Mouse (Mus musculus) megakaryocyte, embryonic 14.5 days (primary cell): ENCODE measurements around the gene Cobll1. TPM values are rescaled to one million over a fixed set of nuclear protein-coding genes. Genes with fewer than 3 reads are reported as not detected.

Experiments
- H3K27me3 ChIP-seq: replicated peaks from 2 replicates; pipeline ENCODE3; 2012; ENCODE audit warnings: inconsistent platforms
- H3K36me3 ChIP-seq: replicated peaks from 2 replicates; pipeline ENCODE3; 2012; ENCODE audit warnings: low read length, inconsistent platforms, mixed read lengths
- H3K4me1 ChIP-seq: 2 replicates; pipeline ENCODE4 v1.6.1; 2012; ENCODE audit warnings: inconsistent platforms
- H3K4me3 ChIP-seq: replicated peaks from 2 replicates; pipeline ENCODE3; 2012; ENCODE audit warnings: moderate library complexity, mild to moderate bottlenecking, inconsistent platforms
- H3K9me3 ChIP-seq: 2 replicates; pipeline ENCODE4 v1.6.1; 2012; ENCODE audit warnings: inconsistent platforms
- FLI1 ChIP-seq: IDR thresholded peaks from 2 replicates; pipeline ENCODE4 v1.6.1; 2012; ENCODE audit warnings: low read length, inconsistent platforms, mixed read lengths
- GATA1 ChIP-seq: IDR thresholded peaks from 3 replicates; pipeline ENCODE4 v1.6.1; 2012; ENCODE audit warnings: mixed read lengths, low read length, inconsistent platforms, borderline replicate concordance
- polyA plus RNA-seq: library from polyadenylated mRNA; stranded (reverse); fragments of >175 nt; gene quantifications from 2 replicates; pipeline ENCODE4 v1.2.3, GENCODE M21; 2012; ENCODE audit warnings: low replicate concordance; ENCODE audit not compliant: insufficient read depth

Gene Cobll1
- polyA plus RNA-seq, 1 experiment: not detected

DNA sequence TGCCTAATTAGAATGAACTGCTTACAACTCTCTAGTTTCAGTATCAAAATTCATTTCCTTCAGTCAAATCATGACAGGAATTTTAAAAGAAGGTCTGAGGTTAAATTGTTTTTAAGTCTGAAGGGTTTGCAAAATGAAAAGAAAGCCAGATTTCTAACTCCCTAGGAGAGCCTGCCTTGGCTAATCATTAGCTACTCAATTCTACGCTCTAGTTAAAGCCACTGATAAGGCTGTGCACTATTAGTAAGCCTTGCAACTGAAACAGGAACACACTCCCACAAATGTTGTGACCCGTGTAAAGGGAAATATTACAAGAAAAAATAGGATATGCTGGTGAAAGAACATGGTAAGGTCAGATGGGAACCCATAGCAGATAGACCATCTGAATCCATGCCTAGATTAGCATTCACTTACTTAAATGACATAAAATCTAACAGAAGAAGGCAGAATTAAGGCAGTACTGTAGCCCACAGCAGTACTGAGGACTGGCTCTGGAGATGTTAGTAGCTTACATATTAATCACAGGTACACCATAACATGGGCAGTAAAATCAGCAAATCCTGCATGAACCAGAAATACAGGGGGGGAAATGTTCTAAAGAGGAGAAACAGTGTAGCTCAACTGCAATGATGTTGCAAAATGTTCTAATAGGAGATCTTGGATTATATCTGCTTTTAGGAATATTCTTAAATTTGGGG, 122.6 kb downstream of the Cobll1 start:
- TF ChIP-seq GATA1 (no peak), FLI1 (no peak)
- H3K27me3 ChIP-seq: no peaks in the 10 kb centered on the region
- no peak overlapping the region for H3K4me3 ChIP-seq
- H3K4me1 ChIP-seq: no peaks in the 10 kb centered on the region
- H3K36me3 ChIP-seq: no peaks in the 10 kb centered on the region
- no peaks in the 10 kb centered on the region for H3K9me3 ChIP-seq

GRCm38 (mm10) chr2:65113191-65113590, 126.0 kb downstream of the Cobll1 start:
- TF ChIP-seq GATA1: no peak
- TF ChIP-seq FLI1: no peak
- no peaks in the 10 kb centered on the region for H3K9me3 ChIP-seq
- no peaks in the 10 kb centered on the region for H3K36me3 ChIP-seq
- no peaks in the 10 kb centered on the region for H3K4me1 ChIP-seq
- H3K4me3 ChIP-seq: no peak overlapping the region
- H3K27me3 ChIP-seq: no peaks in the 10 kb centered on the region

DNA sequence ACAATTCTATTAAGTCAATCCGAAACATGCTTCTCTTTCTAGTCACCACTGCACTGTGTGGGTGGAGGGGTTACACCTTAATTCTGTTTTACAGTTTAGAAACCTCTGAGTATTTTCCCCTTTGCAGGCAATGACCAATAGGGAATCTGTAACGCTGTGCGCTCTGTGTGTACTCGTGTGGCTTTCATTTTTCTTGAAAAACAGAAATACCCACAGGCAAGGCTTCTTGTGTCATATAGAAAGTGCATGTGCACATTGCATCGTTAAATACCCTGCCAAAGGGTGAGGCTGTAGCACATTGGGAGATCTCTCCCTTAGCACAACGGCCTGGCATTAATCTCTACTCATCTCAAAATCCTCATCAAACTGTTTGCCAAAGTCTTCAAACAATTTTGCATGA, 134.6 kb downstream of the Cobll1 start:
- TF ChIP-seq FLI1: no peak
- TF ChIP-seq GATA1: no peak
- no peaks in the 10 kb centered on the region for H3K4me1 ChIP-seq
- no peaks in the 10 kb centered on the region for H3K27me3 ChIP-seq
- H3K9me3 ChIP-seq: no peaks in the 10 kb centered on the region
- no peaks in the 10 kb centered on the region for H3K36me3 ChIP-seq
- H3K4me3 ChIP-seq: no peak overlapping the region

DNA sequence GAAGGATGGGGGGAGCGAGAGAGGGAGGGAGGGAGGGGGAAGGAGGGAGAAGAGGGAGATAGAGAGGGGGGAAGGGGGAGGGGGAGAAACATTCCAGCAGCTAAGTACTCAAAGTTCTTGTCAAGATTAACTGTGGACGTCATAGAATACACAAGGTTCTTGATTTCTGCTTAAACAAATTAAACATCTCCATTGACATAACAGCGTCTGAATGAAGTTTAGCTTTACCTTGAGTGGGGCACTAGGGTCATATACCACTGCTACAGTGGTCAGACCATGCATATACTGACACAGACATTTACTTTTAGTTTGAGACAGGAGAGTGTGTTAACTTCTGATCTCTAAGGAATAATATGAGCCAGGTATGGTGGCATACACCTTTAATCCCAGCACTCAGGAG, 135.4 kb downstream of the Cobll1 start:
- Histone ChIP-seq H3K9me3 (no peaks in the 10 kb centered on the region), H3K4me3 (no peak overlapping the region), H3K36me3 (no peaks in the 10 kb centered on the region), H3K27me3 (no peaks in the 10 kb centered on the region), H3K4me1 (no peaks in the 10 kb centered on the region)
- TF ChIP-seq GATA1 (no peak), FLI1 (no peak)

- H3K36me3 ChIP-seq: no peaks in the 10 kb centered on the region
These were observed 137.8 kb downstream of the Cobll1 start for GRCm38 (mm10) chr2:65101388-65101787.

GRCm38 (mm10) chr2:65100001-65100400, 139.2 kb downstream of the Cobll1 start:
- H3K36me3 ChIP-seq: no peaks in the 10 kb centered on the region
- H3K4me3 ChIP-seq: no peak overlapping the region
- H3K9me3 ChIP-seq: no peaks in the 10 kb centered on the region
- no peaks in the 10 kb centered on the region for H3K27me3 ChIP-seq
- H3K4me1 ChIP-seq: no peaks in the 10 kb centered on the region
- no peak for TF ChIP-seq FLI1
- TF ChIP-seq GATA1: no peak

More at GRCm38 (mm10) chr2:65101388-65101787, 137.8 kb downstream of the Cobll1 start:
- TF ChIP-seq GATA1 (no peak), FLI1 (no peak)
- Histone ChIP-seq H3K27me3 (no peaks in the 10 kb centered on the region), H3K9me3 (no peaks in the 10 kb centered on the region), H3K4me3 (no peak overlapping the region), H3K4me1 (no peaks in the 10 kb centered on the region)

- no peaks in the 10 kb centered on the region for H3K9me3 ChIP-seq
- H3K4me1 ChIP-seq: peaks cover 4% of the 10 kb centered on the region; the same call in 1 of the 2 replicates
- no peaks in the 10 kb centered on the region for H3K36me3 ChIP-seq
- H3K4me3 ChIP-seq: no peak overlapping the region
- no peak for TF ChIP-seq GATA1
- no peak for TF ChIP-seq FLI1
- H3K27me3 ChIP-seq: no peaks in the 10 kb centered on the region
These were observed 143.6 kb downstream of the Cobll1 start for GRCm38 (mm10) chr2:65095571-65095970.

DNA sequence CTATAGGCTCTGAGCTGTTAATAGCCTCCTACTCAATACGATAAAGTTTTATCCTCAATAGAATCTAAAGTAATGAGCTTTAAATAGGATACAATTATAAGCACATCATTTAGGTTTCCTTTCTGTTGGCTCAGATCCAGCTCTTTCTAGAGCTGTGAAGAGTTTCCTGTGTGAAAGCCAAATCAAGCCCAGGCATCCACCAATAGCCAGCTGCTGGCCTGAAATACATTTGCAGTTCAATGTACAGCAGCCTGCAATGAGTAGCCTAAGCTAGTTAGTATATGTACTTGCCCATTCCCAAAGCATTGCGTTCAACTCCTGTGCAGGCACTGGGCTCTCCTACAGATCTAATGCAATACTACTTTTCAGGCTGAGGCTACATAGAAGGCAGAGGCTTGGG, 145.2 kb downstream of the Cobll1 start:
- Histone ChIP-seq H3K4me3 (no peak overlapping the region), H3K9me3 (no peaks in the 10 kb centered on the region), H3K4me1 (peaks cover 4% of the 10 kb centered on the region; the same call in 1 of the 2 replicates), H3K27me3 (no peaks in the 10 kb centered on the region), H3K36me3 (no peaks in the 10 kb centered on the region)
- TF ChIP-seq FLI1 (no peak), GATA1 (no peak)

DNA sequence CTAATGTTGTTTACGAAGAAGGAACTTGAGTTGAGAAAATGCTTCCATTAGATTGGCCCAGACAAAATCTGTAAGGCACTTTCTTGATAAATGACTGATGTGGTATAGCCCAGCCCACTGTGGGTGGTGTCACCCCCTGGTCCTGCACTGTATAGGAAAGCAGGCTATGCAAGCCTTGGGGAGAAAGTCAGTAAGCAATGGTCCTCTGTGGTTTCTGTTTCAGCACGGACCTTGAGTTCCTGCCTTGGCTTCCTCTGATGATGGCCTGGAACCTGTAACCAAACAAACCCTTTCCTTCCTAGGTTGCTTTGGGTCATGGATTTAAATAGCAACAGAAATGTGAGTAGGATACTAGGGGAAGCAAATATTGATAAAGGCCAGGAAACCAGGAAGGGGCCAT, 148.2 kb downstream of the Cobll1 start:
- H3K36me3 ChIP-seq: no peaks in the 10 kb centered on the region
- no peaks in the 10 kb centered on the region for H3K9me3 ChIP-seq
- H3K4me3 ChIP-seq: no peak overlapping the region
- peaks cover 4% of the 10 kb centered on the region; the same call in 1 of the 2 replicates for H3K4me1 ChIP-seq
- TF ChIP-seq FLI1: no peak
- TF ChIP-seq GATA1: no peak
- no peaks in the 10 kb centered on the region for H3K27me3 ChIP-seq

DNA sequence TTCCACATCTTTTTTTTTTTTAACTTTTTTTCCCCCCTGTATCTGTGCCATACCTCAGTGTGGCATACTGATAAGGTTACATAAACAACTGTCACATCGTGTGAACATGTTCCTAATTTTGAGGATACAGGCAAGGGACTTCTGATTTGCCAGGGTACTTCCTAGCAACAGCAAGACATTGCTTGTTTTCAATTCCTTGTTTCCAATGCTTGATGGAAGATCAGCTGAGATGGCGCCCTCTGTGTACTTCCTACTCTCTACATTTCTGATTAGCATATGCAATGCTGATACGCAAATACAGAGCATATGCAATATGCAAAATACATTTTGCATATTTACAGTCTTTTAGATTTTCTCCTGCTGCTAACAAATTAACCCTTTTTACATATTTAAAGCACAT, 152.0 kb downstream of the Cobll1 start:
- no peak overlapping the region for H3K4me3 ChIP-seq
- H3K36me3 ChIP-seq: no peaks in the 10 kb centered on the region
- peaks cover 4% of the 10 kb centered on the region; the same call in 1 of the 2 replicates for H3K4me1 ChIP-seq
- no peak for TF ChIP-seq GATA1
- no peak for TF ChIP-seq FLI1
- no peaks in the 10 kb centered on the region; the same call in 1 of the 2 replicates for H3K9me3 ChIP-seq
- no peaks in the 10 kb centered on the region for H3K27me3 ChIP-seq
